Mouse (Mus musculus): ENCODE results near the gene Tcte2. TPM values are rescaled to one million over a fixed set of nuclear protein-coding genes. Genes with fewer than 3 reads are reported as not detected.

Gene Tcte2
- polyA plus RNA-seq, 1 experiment from 2014 or later: 4.1 TPM

GRCm38 (mm10) chr17:13763819-13764218 is 2.2 kb upstream of the Tcte2 start:
- H3K27me3 ChIP-seq: no peaks in the 10 kb centered on the region
- ATAC-seq: no peak
- TF ChIP-seq CTCF (IDR thresholded peaks at IDR 0.05): no peak
- in situ Hi-C loops (cut with MboI; ENCODE audit: low pct_unique_long_range_greater_than_20kb): no loop called here
- no peak for DNase-seq (ENCODE audit: low read depth, low spot score)
- POLR2A ChIA-PET: interaction anchor here (0.6 to 0.7 kb wide), 2 partner anchors 18 to 64 kb away, joined by 3 read pairs; no protein-coding TSS in a partner anchor
- CTCF ChIA-PET: interaction anchor here (1.0 to 2.0 kb wide), 4 partner anchors 18 to 94 kb away, joined by 3 to 5 read pairs (median 3); no protein-coding TSS in a partner anchor

DNA sequence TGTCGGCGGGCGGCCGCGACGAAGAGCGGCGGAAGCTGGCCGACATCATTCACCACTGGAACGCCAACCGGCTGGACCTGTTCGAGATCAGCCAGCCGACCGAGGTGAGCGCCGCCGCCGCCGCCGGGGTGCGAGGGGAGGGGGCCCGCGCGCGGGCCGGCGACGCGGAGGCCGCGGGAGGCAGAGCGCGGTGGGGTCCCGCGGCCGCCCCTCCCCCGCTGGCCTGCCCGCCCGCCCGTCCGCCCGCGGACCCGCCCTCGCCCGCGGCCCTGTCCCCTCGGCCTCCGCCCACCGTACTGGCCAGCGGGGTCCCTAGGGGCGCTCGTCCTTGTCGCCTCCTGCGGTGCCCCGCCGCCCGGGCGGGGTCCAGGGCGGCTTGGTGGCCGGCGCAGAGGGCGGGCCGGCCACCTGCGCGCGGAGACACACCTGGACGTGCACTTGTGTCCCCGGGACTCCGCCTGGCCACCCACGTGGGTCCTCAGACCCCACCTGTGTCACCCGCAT is 898 bp downstream of the Tcte2 start:
- TF ChIP-seq CTCF (IDR thresholded peaks at IDR 0.05): no peak
- peak; percentile 14 for ATAC-seq
- no peaks in the 10 kb centered on the region for H3K27me3 ChIP-seq
- DNase-seq (ENCODE audit: low read depth, low spot score): no peak
- in situ Hi-C loops (cut with MboI; ENCODE audit: low pct_unique_long_range_greater_than_20kb): no loop called here
- CTCF ChIA-PET: no interaction called here
- POLR2A ChIA-PET: interaction anchor here (1.1 to 2.7 kb wide), 2 partner anchors 16 to 36 kb away, joined by 3 to 14 read pairs; no protein-coding TSS in a partner anchor

DNA sequence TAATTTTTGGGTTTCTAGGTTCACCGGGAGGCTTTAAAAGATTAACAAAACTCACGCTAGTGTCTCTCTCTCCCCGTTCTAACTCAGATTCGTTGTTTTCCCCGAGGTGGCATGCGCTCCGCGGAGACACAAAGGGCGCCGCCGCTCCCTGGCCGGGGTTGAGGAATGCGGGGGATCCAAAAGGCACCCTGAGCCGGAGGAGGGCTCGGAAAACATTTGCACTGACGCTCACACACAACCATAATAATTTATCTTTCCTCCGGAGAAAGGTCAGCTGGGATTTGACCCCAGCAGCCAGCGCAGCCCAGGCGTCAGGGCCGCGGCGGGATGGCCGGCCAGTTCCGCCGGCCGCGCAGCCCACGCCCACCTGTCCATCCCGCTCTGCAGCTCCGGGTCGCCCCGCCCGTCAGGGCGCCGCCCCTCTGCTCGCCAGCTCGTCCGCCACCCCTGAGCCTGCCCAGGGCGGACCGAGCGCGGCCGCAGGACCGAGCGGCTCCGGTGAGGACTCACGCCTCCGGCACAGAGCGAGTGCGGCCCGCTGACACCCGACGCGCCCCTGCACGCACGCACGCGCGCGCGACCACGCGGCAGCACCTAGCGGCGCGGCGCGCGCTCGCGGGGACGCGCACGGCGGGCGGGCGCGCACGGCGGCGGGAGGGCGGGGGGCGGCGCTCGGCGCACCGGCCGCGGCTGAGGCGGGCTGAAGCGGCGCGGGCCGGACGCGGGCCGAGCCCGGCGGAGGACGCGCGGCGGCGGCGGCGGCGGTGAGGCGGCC is 1.6 kb downstream of the Tcte2 start, which contains the start of gene Afdn:
TSS of gene Afdn (plus strand) at position 687 of the 775 bp plus-strand sequence.
- in situ Hi-C loops (cut with MboI; ENCODE audit: low pct_unique_long_range_greater_than_20kb): loop anchor here (5.0 kb wide), 1 partner anchor 78 kb away; no protein-coding TSS in a partner anchor
- DNase-seq (ENCODE audit: low read depth, low spot score): peak; percentile 46

DNA sequence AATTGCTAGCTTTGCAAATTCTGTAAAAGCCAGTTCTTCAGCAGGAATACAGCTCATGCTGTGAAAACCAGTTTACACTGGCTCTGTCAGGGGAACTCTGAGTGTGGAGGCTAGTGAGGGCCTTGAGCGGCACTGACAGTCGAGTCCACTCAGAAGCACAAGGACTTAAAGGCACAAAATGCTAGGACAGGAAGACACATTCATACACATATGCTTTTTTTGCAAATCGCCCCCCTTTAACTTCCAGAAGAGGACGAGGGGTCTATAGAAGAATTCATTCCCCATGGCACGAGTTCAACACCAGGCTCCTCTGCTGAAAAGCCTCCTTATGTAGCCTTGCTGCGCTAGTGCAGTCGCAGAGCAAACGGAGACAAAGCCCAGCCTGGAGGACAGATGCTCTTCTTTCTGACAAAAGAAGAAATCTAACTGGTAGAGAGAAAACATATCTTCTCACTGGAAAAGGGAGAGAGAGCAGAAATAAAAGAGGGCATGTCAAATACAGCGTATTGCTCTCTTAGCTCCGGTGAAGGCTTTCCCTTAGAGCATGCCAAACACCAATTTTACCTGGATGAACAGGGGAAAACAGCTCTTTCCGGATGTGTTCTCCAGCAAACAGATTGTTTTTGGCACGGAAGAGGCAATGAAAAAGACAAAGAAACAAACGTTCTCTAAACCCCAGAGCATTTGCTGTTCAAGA is 2.3 kb downstream of the Tcte2 start:
- no peak for ATAC-seq
- POLR2A ChIA-PET: interaction anchor here (0.8 to 2.7 kb wide), 6 partner anchors 14 to 91 kb away, joined by 3 to 14 read pairs (median 4); no protein-coding TSS in a partner anchor
- CTCF ChIA-PET: interaction anchor here (0.7 to 1.9 kb wide), 3 partner anchors 15 to 61 kb away, joined by 3 to 5 read pairs (median 3); no protein-coding TSS in a partner anchor
- no peaks in the 10 kb centered on the region for H3K27me3 ChIP-seq
- DNase-seq (ENCODE audit: low read depth, low spot score): no peak
- in situ Hi-C loops (cut with MboI; ENCODE audit: low pct_unique_long_range_greater_than_20kb): loop anchor here (5.0 kb wide), 1 partner anchor 77 kb away; no protein-coding TSS in a partner anchor
- TF ChIP-seq CTCF (IDR thresholded peaks at IDR 0.05): no peak

More for the DNA sequence above, 1.6 kb downstream of the Tcte2 start, which contains the start of gene Afdn:
- ChIA-PET POLR2A (interaction anchor here (0.8 to 2.7 kb wide), 5 partner anchors 15 to 90 kb away, joined by 3 to 14 read pairs (median 3); no protein-coding TSS in a partner anchor), CTCF (interaction anchor here (0.8 to 1.9 kb wide), 2 partner anchors 15 to 32 kb away, joined by 3 to 5 read pairs; no protein-coding TSS in a partner anchor)
- no peak for TF ChIP-seq CTCF (IDR thresholded peaks at IDR 0.05)
- H3K27me3 ChIP-seq: no peaks in the 10 kb centered on the region
- peak; percentile 94 for ATAC-seq

DNA sequence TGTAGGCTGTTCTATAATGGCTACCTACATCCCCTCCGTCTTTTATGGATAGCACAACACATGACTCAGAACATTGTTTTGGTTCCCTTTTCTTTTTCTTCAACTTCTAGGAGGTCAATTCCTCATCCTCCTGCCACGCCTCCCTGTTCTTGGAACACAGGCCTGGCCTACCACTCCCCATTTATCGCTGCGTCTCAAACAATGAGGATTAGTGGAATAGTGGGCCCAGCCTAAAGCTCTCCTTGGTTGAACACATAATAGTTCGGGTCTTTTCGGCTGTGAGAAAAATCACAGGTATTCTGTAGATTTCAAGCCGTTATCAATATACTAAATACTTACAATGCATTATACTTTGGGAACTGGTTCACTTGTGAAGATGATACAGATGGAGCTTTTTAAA is 3.0 kb downstream of the Tcte2 start:
- H3K27me3 ChIP-seq: no peaks in the 10 kb centered on the region
- CTCF ChIA-PET: interaction anchor here (1.9 kb wide), 1 partner anchor 14 kb away, joined by 5 read pairs; no protein-coding TSS in a partner anchor
- ATAC-seq (no peak), DNase-seq (ENCODE audit: low read depth, low spot score) (no peak)
- TF ChIP-seq CTCF (IDR thresholded peaks at IDR 0.05): no peak
- POLR2A ChIA-PET: interaction anchor here (0.6 to 2.7 kb wide), 3 partner anchors 14 to 90 kb away, joined by 3 to 14 read pairs (median 4); no protein-coding TSS in a partner anchor
- in situ Hi-C loops (cut with MboI; ENCODE audit: low pct_unique_long_range_greater_than_20kb): loop anchor here (5.0 kb wide), 1 partner anchor 76 kb away; no protein-coding TSS in a partner anchor

DNA sequence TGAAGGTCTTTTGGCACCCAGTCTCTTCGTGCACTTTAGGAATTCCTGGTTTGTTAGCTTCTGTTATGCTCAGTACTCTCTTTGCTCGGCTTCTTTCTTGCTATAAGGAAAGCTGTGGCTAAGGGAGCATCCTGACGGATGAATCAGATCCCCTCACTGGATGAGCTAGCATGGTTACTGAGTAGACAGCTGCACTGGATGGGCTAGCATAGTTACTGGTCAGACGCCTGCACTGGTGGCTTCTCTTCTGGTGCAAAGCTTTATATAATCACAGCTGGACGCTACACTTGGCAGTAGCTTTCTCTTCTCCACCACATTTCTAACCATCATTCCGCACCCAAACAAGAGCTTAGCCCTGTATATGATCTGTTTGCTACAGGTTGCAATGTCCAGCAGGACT is 6.7 kb downstream of the Tcte2 start:
- peak; percentile 61 for DNase-seq (ENCODE audit: low read depth, low spot score)
- in situ Hi-C loops (cut with MboI; ENCODE audit: low pct_unique_long_range_greater_than_20kb): loop anchor here (5.0 kb wide), 1 partner anchor 73 kb away; no protein-coding TSS in a partner anchor
- TF ChIP-seq CTCF (IDR thresholded peaks at IDR 0.05): no peak
- no peaks in the 10 kb centered on the region for H3K27me3 ChIP-seq
- ChIA-PET CTCF (interaction anchor here (1.0 to 2.7 kb wide), 6 partner anchors 9 to 50 kb away, joined by 3 to 10 read pairs (median 4); no protein-coding TSS in a partner anchor), POLR2A (interaction anchor here (0.6 to 1.0 kb wide), 2 partner anchors 10 to 85 kb away, joined by 4 read pairs; no protein-coding TSS in a partner anchor)
- peak; percentile 95 for ATAC-seq

DNA sequence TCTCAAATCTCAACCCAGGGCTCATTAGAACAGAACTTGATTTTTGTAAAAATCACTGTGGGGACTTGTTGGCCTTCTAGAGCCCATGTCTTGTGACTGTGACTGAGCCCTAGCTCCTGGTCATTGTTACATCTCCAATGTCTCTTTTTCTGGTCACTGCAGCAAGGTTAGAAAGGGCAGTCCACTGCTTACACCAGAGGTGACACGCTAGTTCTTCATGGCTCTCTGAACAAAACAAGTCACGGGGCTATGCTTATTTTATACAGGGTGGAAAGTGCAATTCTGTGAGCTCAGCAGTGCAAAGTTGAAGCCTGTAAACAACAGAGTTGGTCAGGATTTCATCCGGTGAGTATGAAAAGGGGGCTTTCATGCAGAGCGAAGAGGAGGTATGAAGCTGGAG is 7.7 kb downstream of the Tcte2 start:
- in situ Hi-C loops (cut with MboI; ENCODE audit: low pct_unique_long_range_greater_than_20kb): no loop called here
- CTCF ChIA-PET: interaction anchor here (1.8 to 2.7 kb wide), 2 partner anchors 8 to 46 kb away, joined by 4 to 10 read pairs; no protein-coding TSS in a partner anchor
- no peak for ATAC-seq

GRCm38 (mm10) chr17:13749027-13749426 is 12.6 kb downstream of the Tcte2 start:
- ATAC-seq: no peak
- no peak for TF ChIP-seq CTCF (IDR thresholded peaks at IDR 0.05)
- no peaks in the 10 kb centered on the region for H3K27me3 ChIP-seq
- POLR2A ChIA-PET: no interaction called here
- DNase-seq (ENCODE audit: low read depth, low spot score): no peak
- in situ Hi-C loops (cut with MboI; ENCODE audit: low pct_unique_long_range_greater_than_20kb): no loop called here
- CTCF ChIA-PET: no interaction called here

More for the DNA sequence above, 7.7 kb downstream of the Tcte2 start:
- POLR2A ChIA-PET: interaction anchor here (0.9 kb wide), 1 partner anchor 11 kb away, joined by 3 read pairs; no protein-coding TSS in a partner anchor
- H3K27me3 ChIP-seq: no peaks in the 10 kb centered on the region
- TF ChIP-seq CTCF (IDR thresholded peaks at IDR 0.05): no peak
- no peak for DNase-seq (ENCODE audit: low read depth, low spot score)

DNA sequence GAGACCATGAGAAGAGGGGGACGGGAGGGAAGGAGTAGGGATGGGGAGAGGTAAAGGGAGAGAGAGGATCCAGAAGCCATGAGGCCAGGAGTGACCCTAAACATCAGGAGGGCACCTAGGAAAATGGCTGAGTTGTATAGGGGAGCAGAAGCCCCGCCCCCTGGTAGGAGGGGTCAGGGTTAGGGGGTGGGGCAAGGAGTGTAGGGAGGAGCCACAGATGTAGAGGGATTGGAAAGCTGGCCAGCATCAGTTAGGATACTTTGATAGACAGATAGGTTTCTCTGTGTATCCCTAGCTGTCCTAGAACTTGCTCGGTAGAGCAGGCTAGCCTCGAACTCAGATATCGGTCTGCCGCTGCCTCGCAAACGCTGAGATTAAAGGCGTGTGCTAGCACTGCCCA is 13.9 kb downstream of the Tcte2 start:
- TF ChIP-seq CTCF (IDR thresholded peaks at IDR 0.05): no peak
- no peak for DNase-seq (ENCODE audit: low read depth, low spot score)
- CTCF ChIA-PET: no interaction called here
- H3K27me3 ChIP-seq: no peaks in the 10 kb centered on the region
- POLR2A ChIA-PET: no interaction called here
- in situ Hi-C loops (cut with MboI; ENCODE audit: low pct_unique_long_range_greater_than_20kb): no loop called here
- ATAC-seq: no peak
